ENCODE assay signal across 19 mouse cellular contexts in genomic region chr8:27894325-27894724, GRCm38 (mm10).
A peak's percentile ranks its signal among the peaks of the same experiment; 100 is the strongest.
DNase-seq lines count a peak whose midpoint lies in the region; ATAC-seq lines count a peak whose summit lies in the region.
"Had no signal": no experiment of that assay in that cellular context is flagged by ENCODE, and none has a peak within 500 bp of the region (broad histone marks: within the 10 kb centered on the region; RNA-seq: fewer than 3 reads in every experiment).

No protein-coding gene starts in this region.

- ATAC-seq in frontal cortex, adult (ENCODE audit: low TSS enrichment): peak; percentile 70; the same call in 1 of the 2 replicates
- ATAC-seq: hindbrain, embryonic 16.5 days had no signal

- DNase-seq in frontal cortex, postnatal 10 days (ENCODE audit: low spot score in 2 of 2): no peak
- DNase-seq in right cerebral cortex, adult 2 months (ENCODE audit: low spot score in 2 of 2): peak; percentile 6 to 9
- no peak for DNase-seq in right cerebral cortex, postnatal 14 days
- peak; percentile 2 for DNase-seq in layer of hippocampus, adult 9-10 months (ENCODE audit: low spot score)
- DNase-seq in telencephalon, adult 2 months (ENCODE audit: low read depth, low spot score): peak; percentile 46
- no peak for DNase-seq in cerebellum, postnatal 10 days
- DNase-seq in cerebellum, postnatal 36 days: no peak
- DNase-seq: adrenal gland, adult 8-10 months; cerebellum, adult 9-11 months; gastrocnemius, postnatal 36 days; heart, postnatal 4 days; kidney, adult 11 months; liver, embryonic 13.5 days; lung, postnatal 4 days; retina, postnatal 1 day; spleen, adult 18-20 months; thymus, adult 18-20 months had no signal

Comparison
In these comparisons a context has a peak if more than half of its experiments do, and no peak if none do; other contexts are left out.
1. DNase-seq: peak in right cerebral cortex, adult 2 months (2 of 2), layer of hippocampus, adult 9-10 months (single experiment) and telencephalon, adult 2 months (single experiment); none in frontal cortex, postnatal 10 days (0 of 2), right cerebral cortex, postnatal 14 days (single experiment), cerebellum, postnatal 10 days (0 of 2) and cerebellum, postnatal 36 days (0 of 2).